Mouse (Mus musculus) CH12.LX (cell line): ENCODE data around the gene Il4i1. TPM values are rescaled to one million over a fixed set of nuclear protein-coding genes. Genes with fewer than 3 reads are reported as not detected.

Experiments used
- DNase-seq: peaks from one replicate; pipeline ENCODE4 v3.0.0-alpha.2; 2013; ENCODE audit errors: extremely low read depth
- H3K27ac ChIP-seq: 2 replicates; pipeline ENCODE4 v1.5.1; 2012; ENCODE audit warnings: low read depth, mild to moderate bottlenecking, control low read depth, moderate library complexity; ENCODE audit not compliant: insufficient read depth
- H3K27me3 ChIP-seq: replicated peaks from 2 replicates; pipeline ENCODE3; 2012; ENCODE audit warnings: inconsistent platforms
- H3K36me3 ChIP-seq, 2 experiments: replicated peaks in 1 of 2; 2 replicates each; pipeline versions ENCODE3 to v1.6.1; 2012; ENCODE audit warnings: inconsistent platforms in 1 of 2, low read length in 1 of 2, mild to moderate bottlenecking in 1 of 2, mixed read lengths in 1 of 2, moderate library complexity in 1 of 2; ENCODE audit not compliant: control insufficient read depth in 1 of 2, insufficient read depth in 1 of 2
- H3K4me1 ChIP-seq, 2 experiments: 2 replicates each; pipeline ENCODE4 v1.6.1; 2012; ENCODE audit warnings: inconsistent platforms in 1 of 2, moderate library complexity in 1 of 2; ENCODE audit not compliant: insufficient read depth in 2 of 2, control insufficient read depth in 1 of 2
- H3K4me2 ChIP-seq: 2 replicates; pipeline ENCODE4 v1.6.1; 2012; ENCODE audit warnings: low read depth, mild to moderate bottlenecking, control low read depth; ENCODE audit not compliant: poor library complexity, insufficient read depth, severe bottlenecking
- H3K4me3 ChIP-seq, 3 experiments: fragments of 150-350 bp in 1 of 3; sonication (generic) in 1 of 3; replicated peaks in 1 of 3; 2 replicates each; pipeline versions ENCODE3 to v1.5.1; 2011 to 2012; ENCODE audit warnings: low read depth in 2 of 3, low read length in 2 of 3, mild to moderate bottlenecking in 2 of 3, moderate library complexity in 2 of 3, control low read depth in 1 of 3, improper control_type of control experiment in 1 of 3, inconsistent platforms in 1 of 3, mixed read lengths in 1 of 3; ENCODE audit not compliant: poor library complexity in 1 of 3
- H3K79me2 ChIP-seq: replicated peaks from 2 replicates; pipeline ENCODE4 v1.6.1; 2012; ENCODE audit warnings: mild to moderate bottlenecking, moderate library complexity; ENCODE audit not compliant: control insufficient read depth, poor library complexity, insufficient read depth, severe bottlenecking; ENCODE audit errors: extremely low read depth
- H3K9ac ChIP-seq: 2 replicates; pipeline ENCODE4 v1.6.1; 2012; ENCODE audit warnings: low read depth, mild to moderate bottlenecking, control low read depth, moderate library complexity; ENCODE audit not compliant: insufficient read depth
- H3K9me3 ChIP-seq: replicated peaks from 2 replicates; pipeline ENCODE3; 2012; ENCODE audit warnings: low read length, inconsistent platforms, mixed read lengths
- EP300 ChIP-seq: IDR thresholded peaks from 2 replicates; pipeline ENCODE4 v1.6.1; 2011; ENCODE audit warnings: low read length, improper control_type of control experiment
- IRF4 ChIP-seq: IDR thresholded peaks from 2 replicates; pipeline ENCODE4 v1.6.1; 2014; ENCODE audit warnings: low read depth, mild to moderate bottlenecking, inconsistent platforms, low read length, improper control_type of control experiment
- MAFK ChIP-seq: IDR thresholded peaks from 2 replicates; pipeline ENCODE4 v1.6.1; 2011; ENCODE audit warnings: low read length, improper control_type of control experiment; ENCODE audit not compliant: insufficient replicate concordance
- MAZ ChIP-seq: IDR thresholded peaks from 2 replicates; pipeline ENCODE4 v1.6.1; 2012; ENCODE audit warnings: low read depth, mild to moderate bottlenecking, inconsistent platforms, low read length, improper control_type of control experiment, moderate library complexity
- MEF2A ChIP-seq: IDR thresholded peaks from 2 replicates; pipeline ENCODE4 v1.6.1; 2014; ENCODE audit warnings: low read depth, mild to moderate bottlenecking, inconsistent platforms, low read length, improper control_type of control experiment, borderline replicate concordance
- NELFE ChIP-seq: IDR thresholded peaks from 2 replicates; pipeline ENCODE4 v1.6.1; 2011; ENCODE audit warnings: low read depth, low read length, improper control_type of control experiment
- NRF1 ChIP-seq: IDR thresholded peaks from 2 replicates; pipeline ENCODE4 v1.6.1; 2014; ENCODE audit warnings: low read depth, mild to moderate bottlenecking, inconsistent platforms, low read length, improper control_type of control experiment, moderate library complexity
- POLR2A ChIP-seq: IDR thresholded peaks from 2 replicates; pipeline ENCODE4 v1.6.1; 2011; ENCODE audit warnings: low read depth, mild to moderate bottlenecking, improper control_type of control experiment, low read length
- POLR2AphosphoS2 ChIP-seq: IDR thresholded peaks from 2 replicates; pipeline ENCODE4 v1.6.1; 2011; ENCODE audit warnings: low read depth, low read length, improper control_type of control experiment
- RAD21 ChIP-seq: IDR thresholded peaks from 2 replicates; pipeline ENCODE4 v1.6.1; 2011; ENCODE audit warnings: low read depth, mild to moderate bottlenecking, low read length, improper control_type of control experiment, moderate library complexity
- SIN3A ChIP-seq: IDR thresholded peaks from 2 replicates; pipeline ENCODE4 v1.6.1; 2012; ENCODE audit warnings: low read length, improper control_type of control experiment, inconsistent platforms
- SMC3 ChIP-seq: IDR thresholded peaks from 2 replicates; pipeline ENCODE4 v1.6.1; 2011; ENCODE audit warnings: low read depth, low read length, improper control_type of control experiment
- UBTF ChIP-seq: IDR thresholded peaks from 2 replicates; pipeline ENCODE4 v1.6.1; 2012; ENCODE audit warnings: low read depth, mild to moderate bottlenecking, inconsistent platforms, low read length, improper control_type of control experiment, moderate library complexity
- ZMIZ1 ChIP-seq: IDR thresholded peaks from 2 replicates; pipeline ENCODE4 v1.6.1; 2012; ENCODE audit warnings: low read depth, mild to moderate bottlenecking, inconsistent platforms, low read length, improper control_type of control experiment
- ZNF384 ChIP-seq: IDR thresholded peaks from 2 replicates; pipeline ENCODE4 v1.6.1; 2012; ENCODE audit warnings: low read depth, low read length, improper control_type of control experiment, inconsistent platforms
- dilution Hi-C: fragments of 300-500 bp; cut with MboI; formaldehyde crosslinking; loops from 2 replicates; pipeline ENCODE4 v1.14.3; 2020; ENCODE audit warnings: low sequenced_read_pairs; ENCODE audit not compliant: extremely low pct_unique_long_range_greater_than_20kb, extremely low pct_ligation_motif_present
- in situ Hi-C: fragments of 300-500 bp; cut with MboI; formaldehyde crosslinking; loops from 3 replicates; pipeline ENCODE4 v1.14.3; 2019; ENCODE audit warnings: low sequenced_read_pairs, low pct_ligation_motif_present, low pct_unique_long_range_greater_than_20kb, mixed read lengths
- polyA plus RNA-seq: library from polyadenylated mRNA; unstranded; fragments of >175 nt; gene quantifications from 2 replicates; pipeline ENCODE4 v1.2.1, GENCODE M21; 2012; ENCODE audit warnings: low read depth; ENCODE audit not compliant: insufficient read length
- total RNA-seq, 2 experiments: library from RNA; depleted of rRNA; stranded (reverse); fragments of 300-350 nt in 1 of 2; fragments of >200 nt in 1 of 2; gene quantifications; 2 replicates each; pipeline ENCODE4 v1.2.3; 2012 to 2014

The Il4i1 gene
- total and polyA plus RNA-seq, 3 experiments, result 17.6 to 57.5 (median 49.2) TPM

DNA sequence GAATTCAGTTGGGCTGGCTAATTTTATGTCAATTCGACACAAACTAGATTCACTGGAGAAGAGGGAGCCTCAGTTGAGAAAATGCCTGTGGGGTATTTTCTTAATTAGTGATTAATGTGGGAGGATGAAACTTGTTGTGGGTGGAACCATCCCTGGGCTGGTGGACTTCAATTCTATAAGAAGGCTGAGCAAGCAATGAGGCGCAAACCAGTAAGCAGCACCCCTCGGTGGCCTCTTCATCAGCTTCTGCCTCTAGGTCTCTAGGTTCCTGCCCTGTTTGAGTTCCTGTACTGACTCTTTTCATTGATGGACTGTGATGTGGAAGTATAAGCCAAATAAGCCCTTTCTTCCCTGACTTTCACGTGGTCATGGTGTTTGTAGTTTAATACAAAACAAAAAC, 5.8 kb upstream of the Il4i1 start:
- Histone ChIP-seq H3K36me3 (peaks cover 48 to 57% of the 10 kb centered on the region in 2 experiments), H3K79me2 (peaks cover 12% of the 10 kb centered on the region), H3K4me3 (no peak overlapping the region), H3K9ac (no peak overlapping the region), H3K27ac (no peak overlapping the region), H3K27me3 (no peaks in the 10 kb centered on the region), H3K4me1 (peaks cover 19 to 20% of the 10 kb centered on the region in 2 experiments), H3K4me2 (no peak overlapping the region), H3K9me3 (no peaks in the 10 kb centered on the region)
- DNase-seq, result no peak
- in situ Hi-C loops, result no loop called here
- no peak for TF ChIP-seq SIN3A
- no peak for TF ChIP-seq ZMIZ1
- TF ChIP-seq UBTF, result no peak
- no peak for TF ChIP-seq NELFE
- TF ChIP-seq IRF4, result no peak
- TF ChIP-seq MAZ, result no peak
- TF ChIP-seq ZNF384, result no peak
- no peak for TF ChIP-seq MAFK
- TF ChIP-seq, all 38 proteins: peak for 0
- dilution Hi-C loops, result no loop called here

DNA sequence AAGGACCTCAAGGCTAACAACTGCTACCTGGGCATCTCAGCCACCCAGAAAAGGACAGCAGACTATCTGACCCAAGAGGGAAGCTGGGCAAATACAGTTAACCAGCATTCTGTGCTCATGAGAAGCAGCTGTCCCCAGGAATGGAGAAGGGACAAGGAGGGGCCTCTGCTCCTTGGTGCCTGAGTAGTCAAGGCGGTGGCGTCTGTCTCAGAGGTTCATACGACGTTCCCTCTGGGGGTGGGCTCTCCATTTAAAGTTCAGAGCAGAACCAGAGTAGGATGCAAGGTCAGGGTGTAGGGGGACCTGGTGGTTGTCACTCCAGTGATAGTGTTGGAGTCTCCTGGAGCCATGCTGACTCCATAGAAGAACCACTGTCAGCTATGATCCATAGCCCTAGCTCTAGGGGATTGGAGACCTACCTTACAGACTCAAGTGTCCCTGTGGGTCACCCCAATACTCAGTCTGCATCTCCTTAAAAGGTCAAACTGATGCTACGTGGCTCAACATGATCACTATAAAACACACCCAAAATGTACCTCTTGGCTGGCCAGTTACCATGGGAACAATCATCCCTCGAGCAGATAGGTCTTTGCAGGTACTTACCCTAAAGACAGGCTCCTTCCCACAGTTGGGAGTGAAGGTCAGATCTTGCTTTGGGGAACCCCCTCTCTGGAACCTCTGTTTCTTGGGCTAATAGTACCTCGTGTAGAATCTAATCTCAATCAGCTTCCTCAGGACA, 5.2 kb upstream of the Il4i1 start:
- Histone ChIP-seq H3K9ac (no peak overlapping the region), H3K79me2 (peaks cover 17% of the 10 kb centered on the region), H3K4me3 (no peak overlapping the region), H3K4me2 (no peak overlapping the region), H3K27ac (no peak overlapping the region), H3K27me3 (no peaks in the 10 kb centered on the region), H3K4me1 (peaks cover 19 to 20% of the 10 kb centered on the region in 2 experiments), H3K9me3 (no peaks in the 10 kb centered on the region), H3K36me3 (peaks cover 48 to 57% of the 10 kb centered on the region in 2 experiments)
- in situ Hi-C loops (no loop called here), dilution Hi-C loops (no loop called here)
- TF ChIP-seq NRF1, result no peak
- TF ChIP-seq SMC3, result no peak
- TF ChIP-seq RAD21, result no peak
- no peak for TF ChIP-seq MEF2A
- TF ChIP-seq POLR2AphosphoS2, result no peak
- no peak for TF ChIP-seq EP300
- TF ChIP-seq POLR2A, result no peak
- no peak for TF ChIP-seq UBTF
- no peak for TF ChIP-seq IRF4
- no peak for DNase-seq
